Mouse (Mus musculus) Patski (cell line): ENCODE measurements at regions not wholly inside any gene's neighbourhood (a gene's known extent, or its start where the extent isn't known, plus 50 kb on each side); places are given as distances from the start of the nearest gene placed in this dataset.

Source experiments
- ATAC-seq: fragments of 100-300 bp; one replicate; pipeline ENCODE4 v1.8.0; 2021
- CTCF ChIA-PET: fragments of 350-600 bp; sonication (Branson Sonifier 250); formaldehyde crosslinking; loops from one replicate; lab custom pipeline; 2022; ENCODE audit warnings: inconsistent platforms; lab: Charles Lee
- POLR2A ChIA-PET: fragments of 350-600 bp; sonication (Branson Sonifier 250); formaldehyde crosslinking; loops from one replicate; lab custom pipeline; 2022; ENCODE audit warnings: antibody characterized with exemption, inconsistent platforms; lab: Charles Lee
- DNase-seq: peaks from one replicate; pipeline ENCODE4 v3.0.0-alpha.2; 2011; ENCODE audit warnings: low read depth, low spot score
- H3K27me3 ChIP-seq: fragments of 371-371 bp; one replicate; pipeline ENCODE4 v1.5.1; 2021
- CTCF ChIP-seq: fragments of 100-300 bp; IDR thresholded peaks from one replicate; pipeline ENCODE4 v1.5.1; 2021
- in situ Hi-C: fragments of 300-500 bp; cut with MboI; formaldehyde crosslinking; loops from 3 replicates; pipeline ENCODE4 v1.11.1; 2018; ENCODE audit warnings: low pct_unique_long_range_greater_than_20kb, mixed read lengths

GRCm38 (mm10) chr6:26779551-26779950, 970.5 kb upstream of the Pot1a start:
- CTCF ChIA-PET: no interaction called here
- no peak for ATAC-seq
- in situ Hi-C loops: no loop called here
- TF ChIP-seq CTCF: no peak
- no peaks in the 10 kb centered on the region for H3K27me3 ChIP-seq
- POLR2A ChIA-PET: no interaction called here
- DNase-seq: no peak

- no peak for DNase-seq
- CTCF ChIA-PET: interaction anchor here (1.8 kb wide), 1 partner anchor 14 kb away, joined by 3 read pairs; no protein-coding TSS in a partner anchor
- H3K27me3 ChIP-seq: no peaks in the 10 kb centered on the region
- ATAC-seq: no peak
- no peak for TF ChIP-seq CTCF
- POLR2A ChIA-PET: no interaction called here
- in situ Hi-C loops: no loop called here
Measured at GRCm38 (mm10) chr6:26776636-26777035, 967.6 kb upstream of the Pot1a start.

GRCm38 (mm10) chr6:26766846-26767245, 957.8 kb upstream of the Pot1a start:
- no peak for TF ChIP-seq CTCF
- in situ Hi-C loops: no loop called here
- H3K27me3 ChIP-seq: no peaks in the 10 kb centered on the region
- DNase-seq (no peak), ATAC-seq (no peak)
- CTCF ChIA-PET: no interaction called here
- POLR2A ChIA-PET: no interaction called here

- ATAC-seq: no peak
- in situ Hi-C loops: no loop called here
- DNase-seq: no peak
- POLR2A ChIA-PET: no interaction called here
- no peaks in the 10 kb centered on the region for H3K27me3 ChIP-seq
- CTCF ChIA-PET: no interaction called here
- TF ChIP-seq CTCF: no peak
Measured at GRCm38 (mm10) chr6:26764727-26765126, 955.7 kb upstream of the Pot1a start.

- no peak for DNase-seq
- no peak for TF ChIP-seq CTCF
- POLR2A ChIA-PET: no interaction called here
- in situ Hi-C loops: no loop called here
- no peaks in the 10 kb centered on the region for H3K27me3 ChIP-seq
- CTCF ChIA-PET: no interaction called here
- ATAC-seq: no peak
Measured at GRCm38 (mm10) chr6:26761551-26761950, 952.5 kb upstream of the Pot1a start.
